Mouse (Mus musculus): ENCODE results near the gene Mettl7a3. TPM values are rescaled to one million over a fixed set of nuclear protein-coding genes. Genes with fewer than 3 reads are reported as not detected.

The Mettl7a3 gene
- polyA plus RNA-seq, 1 experiment = not detected

DNA sequence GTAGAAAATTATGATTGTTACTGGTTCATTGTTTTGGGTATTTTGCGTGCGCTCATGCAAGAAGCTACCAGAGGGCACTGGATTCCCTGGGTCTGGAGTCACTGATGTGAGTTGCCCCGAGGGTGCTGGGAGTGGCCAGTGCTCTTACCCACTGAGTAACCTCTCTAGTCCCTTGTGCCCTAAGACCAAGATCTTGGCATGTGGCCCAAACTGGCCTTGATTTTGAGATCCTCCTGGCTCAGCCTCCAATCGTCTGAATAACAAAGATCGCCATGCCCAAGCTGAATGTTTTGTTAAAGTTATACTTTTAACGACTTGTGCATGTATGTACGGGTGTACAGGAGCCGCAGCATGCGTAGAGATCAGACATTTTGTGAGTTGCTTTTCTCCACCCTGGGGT is 51.0 kb downstream of the Mettl7a3 start:
- Histone ChIP-seq H3K4me1 (ENCODE audit: control insufficient read depth, insufficient read depth, low read length) (no peaks in the 10 kb centered on the region), H3K36me3 (ENCODE audit: control insufficient read depth, insufficient read depth, low read length) (no peaks in the 10 kb centered on the region), H3K4me3 (ENCODE audit: control insufficient read depth, low read depth, low read length) (no peak overlapping the region), H3K27me3 (ENCODE audit: control insufficient read depth, insufficient read depth, low read length) (no peaks in the 10 kb centered on the region), H3K27ac (ENCODE audit: control insufficient read depth, insufficient read depth, low read depth, low read length) (no peak overlapping the region)
- TF ChIP-seq CTCF (IDR thresholded peaks at IDR 0.05; ENCODE audit: control insufficient read depth, insufficient read depth, insufficient replicate concordance, low read depth, low read length) (no peak), POLR2A (IDR thresholded peaks at IDR 0.05; ENCODE audit: control insufficient read depth, low read depth, low read length) (no peak)

DNA sequence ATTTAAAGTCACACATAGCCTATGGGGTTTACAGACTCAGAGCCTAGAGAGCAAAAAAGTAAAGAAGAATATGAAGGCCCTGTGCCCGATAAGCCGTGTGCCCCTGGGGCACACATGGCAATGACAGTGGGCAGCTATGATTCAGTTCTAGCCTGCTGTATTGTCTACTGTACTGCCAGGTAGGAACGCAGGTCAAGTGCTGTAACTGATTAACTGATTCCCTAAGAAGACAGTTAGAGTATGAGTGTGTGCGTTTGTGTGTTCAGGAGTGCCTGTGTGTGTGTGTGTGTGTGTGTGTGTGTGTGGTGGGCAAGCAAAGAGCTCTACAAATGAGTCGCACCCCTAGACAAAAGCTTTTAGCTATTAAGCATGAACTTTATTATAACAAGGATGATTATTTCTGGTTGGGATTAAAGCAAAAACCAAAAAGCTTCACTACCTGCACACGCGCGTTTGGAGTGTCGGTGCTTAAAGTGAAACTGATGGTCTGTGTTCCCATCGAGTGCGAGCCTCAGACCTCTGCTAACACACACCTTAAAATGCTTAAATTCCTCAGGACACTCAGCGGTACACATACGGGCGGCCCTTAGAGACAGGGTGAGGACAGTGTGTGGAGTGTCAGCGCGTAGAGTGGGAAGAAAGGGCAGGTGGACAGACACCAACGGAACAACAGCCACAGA is 53.0 kb downstream of the Mettl7a3 start:
- no peak overlapping the region for H3K27ac ChIP-seq (ENCODE audit: control insufficient read depth, insufficient read depth, low read depth, low read length)
- no peak overlapping the region for H3K4me3 ChIP-seq (ENCODE audit: control insufficient read depth, low read depth, low read length)
- TF ChIP-seq CTCF (IDR thresholded peaks at IDR 0.05; ENCODE audit: control insufficient read depth, insufficient read depth, insufficient replicate concordance, low read depth, low read length) = no peak
- no peak for TF ChIP-seq POLR2A (IDR thresholded peaks at IDR 0.05; ENCODE audit: control insufficient read depth, low read depth, low read length)
- no peaks in the 10 kb centered on the region for H3K36me3 ChIP-seq (ENCODE audit: control insufficient read depth, insufficient read depth, low read length)
- H3K4me1 ChIP-seq (ENCODE audit: control insufficient read depth, insufficient read depth, low read length) = no peaks in the 10 kb centered on the region
- H3K27me3 ChIP-seq (ENCODE audit: control insufficient read depth, insufficient read depth, low read length) = no peaks in the 10 kb centered on the region

DNA sequence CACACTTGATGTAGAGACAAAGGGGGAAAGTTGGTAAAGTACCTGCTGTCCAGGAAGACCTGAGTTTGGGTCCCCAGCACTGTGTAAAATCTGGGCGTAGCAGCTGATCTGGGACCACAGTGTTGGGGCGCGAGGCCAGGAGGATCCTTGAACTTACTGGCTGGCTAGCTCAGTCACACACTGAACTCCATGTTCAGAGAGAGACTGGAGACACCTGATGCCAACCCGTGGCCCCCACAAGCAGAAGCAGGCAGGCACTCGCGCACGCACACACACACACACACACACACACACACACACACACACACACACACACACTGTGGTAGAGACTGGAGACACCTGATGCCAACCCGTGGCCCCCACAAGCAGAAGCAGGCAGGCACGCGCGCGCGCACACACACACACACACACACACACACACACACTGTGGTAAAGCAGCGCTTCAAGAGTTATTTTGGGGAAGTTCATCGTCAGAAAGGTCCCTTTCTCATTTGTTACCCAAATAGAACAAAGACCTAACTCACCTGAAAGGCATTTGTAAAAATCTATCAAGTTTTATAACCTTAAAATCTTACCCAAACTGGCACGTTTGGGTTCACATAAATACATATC is 53.6 kb downstream of the Mettl7a3 start:
- Histone ChIP-seq H3K27me3 (ENCODE audit: control insufficient read depth, insufficient read depth, low read length) (no peaks in the 10 kb centered on the region), H3K27ac (ENCODE audit: control insufficient read depth, insufficient read depth, low read depth, low read length) (no peak overlapping the region), H3K4me3 (ENCODE audit: control insufficient read depth, low read depth, low read length) (no peak overlapping the region), H3K4me1 (ENCODE audit: control insufficient read depth, insufficient read depth, low read length) (no peaks in the 10 kb centered on the region), H3K36me3 (ENCODE audit: control insufficient read depth, insufficient read depth, low read length) (no peaks in the 10 kb centered on the region)
- TF ChIP-seq POLR2A (IDR thresholded peaks at IDR 0.05; ENCODE audit: control insufficient read depth, low read depth, low read length) (no peak), CTCF (IDR thresholded peaks at IDR 0.05; ENCODE audit: control insufficient read depth, insufficient read depth, insufficient replicate concordance, low read depth, low read length) (no peak)

DNA sequence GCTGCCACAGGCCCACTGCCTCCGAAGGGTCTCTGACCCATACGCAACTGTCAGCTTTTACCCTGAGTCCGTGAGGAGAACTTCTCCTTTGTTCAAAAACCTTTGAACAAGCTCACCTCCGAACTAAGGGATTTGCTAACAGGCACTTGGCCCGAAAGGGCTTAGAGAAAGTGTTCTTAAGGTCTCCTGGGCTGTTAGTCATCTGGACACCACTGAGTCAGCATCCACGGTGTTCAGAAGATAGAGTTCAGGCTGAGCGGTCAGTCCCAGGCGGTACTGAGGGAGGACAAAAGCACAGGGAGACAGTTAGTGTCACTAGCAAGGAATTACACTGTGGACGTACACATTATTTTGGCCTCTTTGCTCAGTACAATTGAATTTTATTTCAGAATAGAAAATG is 54.2 kb downstream of the Mettl7a3 start:
- no peak overlapping the region for H3K27ac ChIP-seq (ENCODE audit: control insufficient read depth, insufficient read depth, low read depth, low read length)
- no peaks in the 10 kb centered on the region for H3K36me3 ChIP-seq (ENCODE audit: control insufficient read depth, insufficient read depth, low read length)
- H3K27me3 ChIP-seq (ENCODE audit: control insufficient read depth, insufficient read depth, low read length) = no peaks in the 10 kb centered on the region
- H3K4me1 ChIP-seq (ENCODE audit: control insufficient read depth, insufficient read depth, low read length) = no peaks in the 10 kb centered on the region
- no peak for TF ChIP-seq POLR2A (IDR thresholded peaks at IDR 0.05; ENCODE audit: control insufficient read depth, low read depth, low read length)
- no peak for TF ChIP-seq CTCF (IDR thresholded peaks at IDR 0.05; ENCODE audit: control insufficient read depth, insufficient read depth, insufficient replicate concordance, low read depth, low read length)
- no peak overlapping the region for H3K4me3 ChIP-seq (ENCODE audit: control insufficient read depth, low read depth, low read length)

Other genes starting within 250 kb of the Mettl7a3 start
- 254 and 277 TPM in 2 replicates for gene Atf1, start 107.1 kb upstream of the Mettl7a3 start, polyA plus RNA-seq (2012; rRNA removed)
- gene Tmprss12, start 54.1 kb upstream of the Mettl7a3 start, polyA plus RNA-seq (2012; rRNA removed) = 27.5 and 36.5 TPM in 2 replicates
- gene Mettl7a1, start 30.8 kb upstream of the Mettl7a3 start, polyA plus RNA-seq (2012; rRNA removed) = 5.0 TPM in 2 replicates
- gene Methig1, start 18.2 kb downstream of the Mettl7a3 start, polyA plus RNA-seq (2012; rRNA removed) = not detected in 2 replicates
- not detected in 2 replicates for gene Mettl7a2, start 18.3 kb downstream of the Mettl7a3 start, polyA plus RNA-seq (2012; rRNA removed)
- gene Higd1c, start 29.6 kb downstream of the Mettl7a3 start, polyA plus RNA-seq (2012; rRNA removed) = not detected in 2 replicates
- 0.19 and 0.30 TPM in 2 replicates for gene Gm5475, start 87.2 kb downstream of the Mettl7a3 start, polyA plus RNA-seq (2012; rRNA removed)
- 29.3 and 38.4 TPM in 2 replicates for gene Slc11a2, start 90.1 kb downstream of the Mettl7a3 start, polyA plus RNA-seq (2012; rRNA removed)
- 18.8 and 20.0 TPM in 2 replicates for gene Letmd1, start 134.1 kb downstream of the Mettl7a3 start, polyA plus RNA-seq (2012; rRNA removed)
- 12.2 and 12.5 TPM in 2 replicates for gene Csrnp2, start 160.6 kb downstream of the Mettl7a3 start, polyA plus RNA-seq (2012; rRNA removed)
- gene Tfcp2, start 217.1 kb downstream of the Mettl7a3 start, polyA plus RNA-seq (2012; rRNA removed) = 10.4 and 11.3 TPM in 2 replicates